Mouse (Mus musculus): ENCODE data around the gene Itgb8. TPM values are rescaled to one million over a fixed set of nuclear protein-coding genes. Genes with fewer than 3 reads are reported as not detected.

Itgb8 gene
- polyA plus RNA-seq, 1 experiment from 2014 or later = 3.4 TPM

DNA sequence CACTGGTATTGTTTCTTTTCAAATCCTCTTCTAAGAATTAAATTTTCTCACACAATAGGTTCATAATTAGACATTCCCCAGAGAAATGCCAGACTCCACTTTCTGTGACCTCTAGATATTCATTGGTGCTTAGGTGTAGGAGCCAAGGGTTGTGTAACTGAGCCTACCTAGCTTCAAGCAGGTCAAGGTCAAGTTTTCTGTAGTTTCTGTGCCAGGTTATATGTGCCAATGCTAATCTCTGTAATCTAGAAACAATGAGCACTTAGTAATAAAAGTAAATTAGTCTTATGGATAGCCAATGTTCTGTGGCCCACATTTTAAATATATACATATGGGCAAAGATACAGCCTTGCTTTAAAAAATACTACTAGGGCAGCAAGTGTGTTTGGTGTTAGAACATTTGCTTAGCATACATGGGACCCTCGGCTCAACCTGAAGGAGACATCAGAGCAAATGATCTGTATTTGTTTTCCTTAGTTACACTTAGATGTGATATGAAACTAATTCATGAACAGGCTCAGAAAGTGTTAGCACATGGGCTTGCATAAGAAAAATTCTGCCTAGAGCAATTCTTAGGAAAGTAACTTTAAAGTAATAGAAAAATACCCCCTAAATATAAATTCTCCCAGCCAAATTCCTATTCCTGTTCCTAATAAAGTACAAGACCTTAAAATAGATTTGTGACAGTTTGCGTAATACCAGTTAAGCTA, 56.2 kb downstream of the Itgb8 start:
- 77% methylated on average over 2 of the region's 2 CpGs for WGBS
- no peak for ATAC-seq (ENCODE audit: low FRiP score, low TSS enrichment)
- H3K4me1 ChIP-seq (ENCODE audit: insufficient read depth, low read length) = no peaks in the 10 kb centered on the region

DNA sequence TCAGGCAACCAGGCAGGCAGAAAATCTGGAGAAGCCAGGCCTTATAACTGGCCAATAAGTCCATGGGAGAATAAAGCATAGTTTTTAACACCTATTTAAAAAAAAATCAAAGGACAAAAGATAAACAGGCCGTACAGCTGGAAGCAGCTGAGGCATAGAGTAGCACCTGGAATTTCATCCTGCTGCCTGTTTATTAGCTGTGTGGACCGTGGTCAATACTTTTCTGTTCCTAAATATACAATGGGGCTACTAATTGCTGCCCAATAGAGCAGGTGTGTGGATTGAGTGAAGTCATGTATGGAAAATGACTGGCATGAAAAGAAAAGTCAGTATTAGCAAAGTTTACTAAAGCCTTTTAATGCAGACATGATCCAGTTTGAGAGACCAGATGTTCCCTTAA, 62.6 kb downstream of the Itgb8 start:
- Histone ChIP-seq H3K4me2 (replicated peaks; ENCODE audit: low read depth, low read length) (no peak overlapping the region), H3K9me3 (ENCODE audit: low read length) (no peaks in the 10 kb centered on the region), H3K4me3 (ENCODE audit: low read length) (no peak overlapping the region), H3K36me3 (ENCODE audit: insufficient read depth, low read length) (no peaks in the 10 kb centered on the region), H3K4me1 (ENCODE audit: insufficient read depth, low read length) (no peaks in the 10 kb centered on the region), H3K27me3 (ENCODE audit: insufficient read depth, low read length) (no peaks in the 10 kb centered on the region), H3K27ac (ENCODE audit: low read length) (no peak overlapping the region), H3K9ac (replicated peaks; ENCODE audit: low read length) (no peak overlapping the region)
- WGBS = 77% methylated on average over 2 of the region's 2 CpGs
- no peak for ATAC-seq (ENCODE audit: low FRiP score, low TSS enrichment)

More for the DNA sequence above, 56.2 kb downstream of the Itgb8 start:
- H3K9me3 ChIP-seq (ENCODE audit: low read length) = no peaks in the 10 kb centered on the region
- no peak overlapping the region for H3K9ac ChIP-seq (replicated peaks; ENCODE audit: low read length)
- no peak overlapping the region for H3K4me2 ChIP-seq (replicated peaks; ENCODE audit: low read depth, low read length)
- H3K4me3 ChIP-seq (ENCODE audit: low read length) = no peak overlapping the region
- no peaks in the 10 kb centered on the region for H3K27me3 ChIP-seq (ENCODE audit: insufficient read depth, low read length)
- no peak overlapping the region for H3K27ac ChIP-seq (ENCODE audit: low read length)
- H3K36me3 ChIP-seq (ENCODE audit: insufficient read depth, low read length) = no peaks in the 10 kb centered on the region

DNA sequence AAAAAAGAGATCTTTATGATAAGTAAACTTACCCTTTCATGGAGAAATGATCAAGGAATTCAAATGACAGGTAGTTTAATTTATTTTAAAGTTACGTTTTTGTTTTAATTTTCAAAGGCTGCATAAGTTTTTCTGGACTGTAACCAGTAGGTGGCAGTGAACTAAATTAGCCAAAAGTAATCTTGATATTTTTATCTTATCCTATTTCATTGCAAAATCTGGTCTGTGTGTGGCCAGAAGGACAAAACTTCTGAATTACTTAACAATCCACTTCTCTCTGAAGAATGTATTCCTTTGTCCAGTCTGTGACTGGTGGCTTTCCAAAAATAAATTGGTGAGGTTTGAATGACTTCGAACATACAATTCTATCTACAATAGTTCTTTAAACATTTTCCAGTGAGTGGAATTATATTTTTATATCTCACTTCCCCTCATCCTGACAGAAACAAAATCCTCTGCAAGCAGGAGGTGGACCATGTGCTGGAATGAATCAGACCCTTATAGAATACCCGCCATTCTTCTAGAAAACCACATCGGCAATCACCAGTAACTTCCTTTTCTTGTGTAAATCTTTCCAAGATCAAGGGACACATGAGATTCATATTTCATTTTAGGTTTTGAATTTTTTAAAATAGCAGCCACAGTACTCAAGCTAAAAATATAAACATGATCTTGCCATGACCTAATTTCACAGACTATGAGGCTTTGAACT, 68.6 kb downstream of the Itgb8 start:
- no peaks in the 10 kb centered on the region for H3K4me1 ChIP-seq (ENCODE audit: insufficient read depth, low read length)
- no peak overlapping the region for H3K4me3 ChIP-seq (ENCODE audit: low read length)
- ATAC-seq (ENCODE audit: low FRiP score, low TSS enrichment) = no peak
- H3K27ac ChIP-seq (ENCODE audit: low read length) = no peak overlapping the region
- H3K4me2 ChIP-seq (replicated peaks; ENCODE audit: low read depth, low read length) = no peak overlapping the region
- H3K36me3 ChIP-seq (ENCODE audit: insufficient read depth, low read length) = no peaks in the 10 kb centered on the region
- no peaks in the 10 kb centered on the region for H3K27me3 ChIP-seq (ENCODE audit: insufficient read depth, low read length)
- 77% methylated on average over 4 of the region's 4 CpGs for WGBS
- H3K9me3 ChIP-seq (ENCODE audit: low read length) = no peaks in the 10 kb centered on the region
- no peak overlapping the region for H3K9ac ChIP-seq (replicated peaks; ENCODE audit: low read length)

DNA sequence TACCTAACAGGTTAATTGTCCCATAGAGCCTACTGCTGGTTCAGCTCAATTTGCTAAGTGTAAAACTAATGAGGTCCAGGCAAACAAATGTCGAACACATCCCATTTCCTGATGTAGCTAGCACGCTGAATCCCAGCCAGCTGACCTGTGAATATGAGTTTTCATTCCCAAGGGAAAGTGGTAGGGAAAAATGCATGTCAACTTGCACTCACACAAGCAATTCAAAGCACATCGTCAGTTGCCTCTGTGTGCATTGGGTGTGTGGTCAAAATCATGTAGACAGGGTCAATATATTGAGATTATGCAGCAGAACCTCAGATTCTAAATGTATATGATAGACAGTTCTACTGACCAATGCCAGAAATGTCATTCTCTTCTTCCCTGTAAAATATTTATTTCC, 69.5 kb downstream of the Itgb8 start:
- H3K27ac ChIP-seq (ENCODE audit: low read length) = no peak overlapping the region
- no peak overlapping the region for H3K9ac ChIP-seq (replicated peaks; ENCODE audit: low read length)
- no peaks in the 10 kb centered on the region for H3K4me1 ChIP-seq (ENCODE audit: insufficient read depth, low read length)
- no peaks in the 10 kb centered on the region for H3K9me3 ChIP-seq (ENCODE audit: low read length)
- H3K4me3 ChIP-seq (ENCODE audit: low read length) = no peak overlapping the region
- H3K4me2 ChIP-seq (replicated peaks; ENCODE audit: low read depth, low read length) = no peak overlapping the region
- no peaks in the 10 kb centered on the region for H3K27me3 ChIP-seq (ENCODE audit: insufficient read depth, low read length)
- ATAC-seq (ENCODE audit: low FRiP score, low TSS enrichment) = no peak
- WGBS = 60% methylated on average over 3 of the region's 3 CpGs
- H3K36me3 ChIP-seq (ENCODE audit: insufficient read depth, low read length) = no peaks in the 10 kb centered on the region

DNA sequence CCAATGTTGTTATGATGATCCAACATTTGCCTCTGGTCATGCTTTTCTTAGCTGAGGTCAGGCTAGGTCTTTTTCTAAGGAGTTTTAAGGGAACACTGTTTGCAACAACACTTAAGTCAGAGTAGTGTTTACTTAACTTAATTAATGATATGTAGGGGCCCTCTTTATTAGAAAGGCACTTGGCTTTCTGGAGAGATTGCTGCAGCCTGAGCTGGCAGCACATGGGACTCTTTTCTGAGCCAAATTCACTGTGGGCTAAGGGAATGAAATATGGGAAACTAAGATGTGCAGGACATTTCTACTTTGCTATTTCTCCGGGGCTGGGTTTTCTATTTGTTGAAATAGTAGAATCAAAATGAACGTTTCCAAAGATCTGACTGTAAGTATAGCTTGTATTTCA, 73.5 kb downstream of the Itgb8 start:
- Histone ChIP-seq H3K27ac (ENCODE audit: low read length) (no peak overlapping the region), H3K9ac (replicated peaks; ENCODE audit: low read length) (no peak overlapping the region), H3K4me1 (ENCODE audit: insufficient read depth, low read length) (no peaks in the 10 kb centered on the region), H3K4me2 (replicated peaks; ENCODE audit: low read depth, low read length) (no peak overlapping the region), H3K9me3 (ENCODE audit: low read length) (no peaks in the 10 kb centered on the region), H3K36me3 (ENCODE audit: insufficient read depth, low read length) (no peaks in the 10 kb centered on the region), H3K27me3 (ENCODE audit: insufficient read depth, low read length) (no peaks in the 10 kb centered on the region), H3K4me3 (ENCODE audit: low read length) (no peak overlapping the region)
- no peak for ATAC-seq (ENCODE audit: low FRiP score, low TSS enrichment)
- WGBS = 46% methylated on average over 2 of the region's 2 CpGs

DNA sequence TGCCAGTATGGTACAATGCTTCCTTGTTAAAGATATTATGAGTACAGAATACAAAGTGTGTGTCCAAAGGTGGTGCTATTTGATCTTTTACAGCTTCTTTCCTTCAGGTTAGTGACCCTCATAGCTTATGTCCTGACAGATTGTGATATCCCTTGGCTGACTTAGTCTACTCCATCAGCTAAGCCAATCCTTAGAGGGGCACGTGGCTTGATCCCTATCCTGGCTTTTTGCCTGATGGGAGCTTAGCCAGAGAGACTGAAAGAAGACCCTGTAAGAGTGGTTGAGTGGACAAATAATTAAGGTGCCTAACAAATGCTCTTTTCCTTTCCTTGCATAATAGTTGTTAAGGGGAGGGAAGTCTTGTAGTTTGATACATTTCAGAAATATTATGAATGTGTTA, 73.9 kb downstream of the Itgb8 start:
- no peak overlapping the region for H3K4me3 ChIP-seq (ENCODE audit: low read length)
- H3K9me3 ChIP-seq (ENCODE audit: low read length) = no peaks in the 10 kb centered on the region
- H3K4me2 ChIP-seq (replicated peaks; ENCODE audit: low read depth, low read length) = no peak overlapping the region
- no peak for ATAC-seq (ENCODE audit: low FRiP score, low TSS enrichment)
- no peaks in the 10 kb centered on the region for H3K27me3 ChIP-seq (ENCODE audit: insufficient read depth, low read length)
- no peaks in the 10 kb centered on the region for H3K4me1 ChIP-seq (ENCODE audit: insufficient read depth, low read length)
- H3K27ac ChIP-seq (ENCODE audit: low read length) = no peak overlapping the region
- WGBS = 49% methylated on average over 1 of the region's 1 CpGs
- no peak overlapping the region for H3K9ac ChIP-seq (replicated peaks; ENCODE audit: low read length)
- H3K36me3 ChIP-seq (ENCODE audit: insufficient read depth, low read length) = no peaks in the 10 kb centered on the region

DNA sequence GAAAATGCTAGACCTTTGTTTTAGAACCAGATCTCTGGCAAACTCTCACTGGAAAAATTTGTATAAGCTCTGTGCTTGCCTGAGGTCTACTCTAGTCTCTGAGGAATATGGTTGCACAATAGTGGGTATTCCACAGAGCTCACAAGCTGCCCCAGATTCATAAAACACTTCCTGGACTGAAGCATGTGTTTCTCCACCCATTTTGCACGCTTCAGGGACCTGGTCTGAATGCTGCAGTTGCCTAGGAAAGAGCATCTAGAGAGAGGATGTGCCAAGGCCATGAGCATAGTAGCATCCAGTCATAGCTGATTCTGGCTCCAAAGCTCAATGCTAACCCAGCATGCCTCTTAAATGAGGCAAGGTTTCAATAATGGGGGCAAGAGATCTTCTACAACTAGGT, 74.4 kb downstream of the Itgb8 start:
- ATAC-seq (ENCODE audit: low FRiP score, low TSS enrichment) = no peak
- Histone ChIP-seq H3K4me2 (replicated peaks; ENCODE audit: low read depth, low read length) (no peak overlapping the region), H3K27ac (ENCODE audit: low read length) (no peak overlapping the region), H3K4me1 (ENCODE audit: insufficient read depth, low read length) (no peaks in the 10 kb centered on the region), H3K27me3 (ENCODE audit: insufficient read depth, low read length) (no peaks in the 10 kb centered on the region), H3K4me3 (ENCODE audit: low read length) (no peak overlapping the region), H3K9me3 (ENCODE audit: low read length) (no peaks in the 10 kb centered on the region), H3K9ac (replicated peaks; ENCODE audit: low read length) (no peak overlapping the region), H3K36me3 (ENCODE audit: insufficient read depth, low read length) (no peaks in the 10 kb centered on the region)
- WGBS = 56% methylated on average over 1 of the region's 1 CpGs

DNA sequence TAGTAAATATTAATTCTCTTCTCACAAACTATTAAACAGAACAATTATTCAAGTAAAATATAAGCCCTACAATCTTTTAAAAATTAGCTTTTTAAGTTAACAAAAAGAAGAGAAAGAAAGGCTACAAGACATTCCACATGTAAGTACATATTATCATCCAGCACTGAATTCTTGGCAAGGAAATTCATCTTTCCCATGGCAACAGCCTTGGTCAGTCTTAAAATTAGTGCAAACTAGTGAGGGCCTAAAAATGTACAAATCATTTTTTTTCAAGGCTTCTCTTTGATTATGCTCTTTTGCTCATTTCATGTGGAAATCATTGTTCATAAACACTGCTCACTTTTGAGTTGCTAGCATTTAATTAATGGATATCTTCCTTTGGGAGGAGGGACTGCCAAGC, 77.8 kb downstream of the Itgb8 start:
- Histone ChIP-seq H3K4me3 (ENCODE audit: low read length) (no peak overlapping the region), H3K9me3 (ENCODE audit: low read length) (no peaks in the 10 kb centered on the region), H3K4me2 (replicated peaks; ENCODE audit: low read depth, low read length) (no peak overlapping the region), H3K36me3 (ENCODE audit: insufficient read depth, low read length) (no peaks in the 10 kb centered on the region), H3K27me3 (ENCODE audit: insufficient read depth, low read length) (no peaks in the 10 kb centered on the region), H3K4me1 (ENCODE audit: insufficient read depth, low read length) (no peaks in the 10 kb centered on the region), H3K9ac (replicated peaks; ENCODE audit: low read length) (no peak overlapping the region), H3K27ac (ENCODE audit: low read length) (no peak overlapping the region)
- no peak for ATAC-seq (ENCODE audit: low FRiP score, low TSS enrichment)

DNA sequence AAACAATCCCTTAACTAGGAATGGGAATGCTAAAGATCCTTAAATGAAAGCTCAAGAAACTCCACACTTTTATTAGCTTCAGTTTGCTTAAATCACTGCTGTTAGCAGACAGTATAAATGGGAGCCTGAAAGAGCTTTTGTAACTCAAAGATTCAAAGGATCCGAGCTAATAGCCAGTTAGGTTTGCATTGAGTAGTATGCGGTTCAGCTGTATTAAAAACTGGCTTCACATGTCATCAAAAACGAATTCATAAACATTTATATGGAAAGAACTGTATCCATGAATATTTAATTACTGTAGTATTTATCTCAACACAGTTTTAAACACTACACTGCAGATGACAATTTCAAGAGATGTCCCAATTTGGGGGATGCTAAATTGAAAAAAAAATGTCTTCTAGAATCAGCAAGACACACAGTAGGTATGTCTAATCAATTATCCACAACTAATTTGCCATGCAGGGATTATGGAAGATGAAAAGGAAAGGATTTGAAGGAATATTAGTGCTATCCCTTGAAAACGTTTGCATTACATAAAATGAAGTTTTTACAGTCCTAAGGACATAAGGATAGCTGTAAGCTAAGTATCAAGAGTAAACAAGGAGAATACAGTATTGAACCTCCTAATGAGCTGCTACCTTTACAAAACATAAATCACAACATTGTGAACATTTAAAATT, 79.2 kb downstream of the Itgb8 start:
- Histone ChIP-seq H3K4me1 (ENCODE audit: insufficient read depth, low read length) (no peaks in the 10 kb centered on the region), H3K9ac (replicated peaks; ENCODE audit: low read length) (no peak overlapping the region), H3K4me3 (ENCODE audit: low read length) (no peak overlapping the region), H3K9me3 (ENCODE audit: low read length) (no peaks in the 10 kb centered on the region), H3K4me2 (replicated peaks; ENCODE audit: low read depth, low read length) (no peak overlapping the region), H3K36me3 (ENCODE audit: insufficient read depth, low read length) (no peaks in the 10 kb centered on the region), H3K27me3 (ENCODE audit: insufficient read depth, low read length) (no peaks in the 10 kb centered on the region), H3K27ac (ENCODE audit: low read length) (no peak overlapping the region)
- 61% methylated on average over 4 of the region's 4 CpGs for WGBS
- ATAC-seq (ENCODE audit: low FRiP score, low TSS enrichment) = no peak

DNA sequence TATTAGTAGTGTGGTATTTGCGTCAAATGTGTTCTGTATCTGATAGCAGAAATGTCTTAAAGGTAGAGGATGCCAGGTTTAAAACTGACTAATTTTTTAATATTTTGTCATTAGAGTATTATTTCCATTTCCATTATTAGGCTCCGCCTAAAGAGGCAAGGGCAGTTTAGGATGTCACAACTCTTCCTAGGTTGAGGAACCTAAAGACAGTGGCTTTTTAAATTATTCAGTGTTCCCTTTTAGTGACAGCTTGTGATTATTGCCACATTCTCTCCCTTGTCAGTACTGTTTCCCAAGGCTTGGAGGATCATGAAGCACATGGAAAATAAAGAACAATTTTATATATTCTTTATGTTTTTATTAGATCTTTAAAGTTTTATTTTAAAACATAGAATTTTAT, 80.9 kb downstream of the Itgb8 start:
- H3K4me3 ChIP-seq (ENCODE audit: low read length) = no peak overlapping the region
- no peaks in the 10 kb centered on the region for H3K36me3 ChIP-seq (ENCODE audit: insufficient read depth, low read length)
- no peaks in the 10 kb centered on the region for H3K4me1 ChIP-seq (ENCODE audit: insufficient read depth, low read length)
- H3K9me3 ChIP-seq (ENCODE audit: low read length) = no peaks in the 10 kb centered on the region
- no peak overlapping the region for H3K4me2 ChIP-seq (replicated peaks; ENCODE audit: low read depth, low read length)
- H3K27ac ChIP-seq (ENCODE audit: low read length) = no peak overlapping the region
- ATAC-seq (ENCODE audit: low FRiP score, low TSS enrichment) = no peak
- H3K27me3 ChIP-seq (ENCODE audit: insufficient read depth, low read length) = no peaks in the 10 kb centered on the region
- no peak overlapping the region for H3K9ac ChIP-seq (replicated peaks; ENCODE audit: low read length)
- 91% methylated on average over 2 of the region's 2 CpGs for WGBS
